Mouse (Mus musculus) spleen, embryonic (tissue): Measurements from ENCODE around the gene Sema4b.

Experiments
- CTCF ChIA-PET: fragments of 350-600 bp; sonication (Branson Sonifier 250); formaldehyde crosslinking; loops from one replicate; lab custom pipeline; 2022; lab: Charles Lee

The Sema4b gene

GRCm38 (mm10) chr7:80257706-80258105, 71.1 kb downstream of the Sema4b start:
- CTCF ChIA-PET: interaction anchor here (0.6 kb wide), 1 partner anchor 117 kb away, joined by 5 read pairs; no protein-coding TSS in a partner anchor

- CTCF ChIA-PET: interaction anchor here (0.6 to 0.9 kb wide), 3 partner anchors 32 to 126 kb away, joined by 3 to 6 read pairs (median 3); partner anchors contain the start of gene Sema4b
These were observed 74.2 kb downstream of the Sema4b start, which contains the start of gene Ngrn for GRCm38 (mm10) chr7:80260625-80261371. Ngrn (plus strand) TSS chr7:80261215.

GRCm38 (mm10) chr7:80261372-80261990, 74.8 kb downstream of the Sema4b start:
- CTCF ChIA-PET: interaction anchor here (0.6 to 0.7 kb wide), 4 partner anchors 20 to 128 kb away, joined by 3 to 5 read pairs (median 3); partner anchors contain the start of gene Sema4b

- CTCF ChIA-PET: no interaction called here
These were observed 78.0 kb downstream of the Sema4b start for GRCm38 (mm10) chr7:80264606-80265005.

- CTCF ChIA-PET: interaction anchor here (0.7 kb wide), 1 partner anchor 139 kb away, joined by 3 read pairs; no protein-coding TSS in a partner anchor
These were observed 81.1 kb downstream of the Sema4b start for GRCm38 (mm10) chr7:80267764-80268163.

- CTCF ChIA-PET: interaction anchor here (0.6 to 0.7 kb wide), 3 partner anchors 26 to 218 kb away, joined by 3 to 4 read pairs (median 3); no protein-coding TSS in a partner anchor
These were observed 82.5 kb downstream of the Sema4b start, which contains the start of gene Vps33b for GRCm38 (mm10) chr7:80268897-80269750. Vps33b (plus strand) TSS chr7:80269649.

GRCm38 (mm10) chr7:80269751-80270255, 83.2 kb downstream of the Sema4b start:
- CTCF ChIA-PET: interaction anchor here (0.7 kb wide), 1 partner anchor 217 kb away, joined by 4 read pairs; no protein-coding TSS in a partner anchor

- CTCF ChIA-PET: interaction anchor here (0.6 kb wide), 1 partner anchor 51 kb away, joined by 10 read pairs; the partner anchor contains the start of gene Rccd1
These were observed 86.8 kb downstream of the Sema4b start for GRCm38 (mm10) chr7:80273456-80273855.
